Mouse (Mus musculus): ENCODE results near the gene Polm.
A peak's percentile ranks its signal among the peaks of the same experiment; 100 is the strongest.
"Not testable (repeated sequence)": the region's sequence is repeated elsewhere in the genome, so short reads cannot be mapped to it uniquely, and the experiment has no call there.

Polm gene

DNA sequence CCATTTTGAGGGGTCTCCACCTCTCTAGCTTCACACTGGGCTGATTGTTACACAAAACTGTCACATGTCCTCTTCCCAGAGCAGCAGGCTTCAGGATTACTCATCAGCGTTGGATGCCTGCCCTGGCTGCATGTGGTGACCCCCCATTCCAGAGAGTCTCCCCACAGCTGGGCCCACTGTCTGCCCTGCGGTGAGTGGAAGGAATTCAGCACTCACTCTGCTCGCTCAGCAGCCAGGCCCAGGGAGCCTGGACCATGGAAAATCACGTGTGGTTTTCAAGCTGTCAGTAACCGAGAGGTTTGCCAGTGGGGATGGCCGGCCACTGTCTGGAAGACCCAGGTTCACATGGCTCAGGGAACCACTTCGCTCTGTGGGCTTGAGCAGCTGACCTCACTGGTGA is 18.1 kb upstream of the Polm start:
- DNase-seq (ENCODE audit: low spot score in 2 of 2): no peak

- DNase-seq (ENCODE audit: low spot score in 2 of 2): no peak
These were observed 17.7 kb upstream of the Polm start for GRCm38 (mm10) chr11:5855481-5855880.

- DNase-seq (ENCODE audit: low spot score in 2 of 2): no peak
These were observed 14.5 kb upstream of the Polm start for GRCm38 (mm10) chr11:5852314-5852713.

- no peak for DNase-seq (ENCODE audit: low spot score in 2 of 2)
These were observed 13.4 kb upstream of the Polm start for GRCm38 (mm10) chr11:5851021-5851736.

GRCm38 (mm10) chr11:5850452-5850851 is 12.6 kb upstream of the Polm start:
- no peak for DNase-seq (ENCODE audit: low spot score in 2 of 2)

GRCm38 (mm10) chr11:5849316-5849715 is 11.5 kb upstream of the Polm start:
- no peak for DNase-seq (ENCODE audit: low spot score in 2 of 2)

GRCm38 (mm10) chr11:5848741-5849140 is 10.9 kb upstream of the Polm start:
- no peak for DNase-seq (ENCODE audit: low spot score in 2 of 2)

DNA sequence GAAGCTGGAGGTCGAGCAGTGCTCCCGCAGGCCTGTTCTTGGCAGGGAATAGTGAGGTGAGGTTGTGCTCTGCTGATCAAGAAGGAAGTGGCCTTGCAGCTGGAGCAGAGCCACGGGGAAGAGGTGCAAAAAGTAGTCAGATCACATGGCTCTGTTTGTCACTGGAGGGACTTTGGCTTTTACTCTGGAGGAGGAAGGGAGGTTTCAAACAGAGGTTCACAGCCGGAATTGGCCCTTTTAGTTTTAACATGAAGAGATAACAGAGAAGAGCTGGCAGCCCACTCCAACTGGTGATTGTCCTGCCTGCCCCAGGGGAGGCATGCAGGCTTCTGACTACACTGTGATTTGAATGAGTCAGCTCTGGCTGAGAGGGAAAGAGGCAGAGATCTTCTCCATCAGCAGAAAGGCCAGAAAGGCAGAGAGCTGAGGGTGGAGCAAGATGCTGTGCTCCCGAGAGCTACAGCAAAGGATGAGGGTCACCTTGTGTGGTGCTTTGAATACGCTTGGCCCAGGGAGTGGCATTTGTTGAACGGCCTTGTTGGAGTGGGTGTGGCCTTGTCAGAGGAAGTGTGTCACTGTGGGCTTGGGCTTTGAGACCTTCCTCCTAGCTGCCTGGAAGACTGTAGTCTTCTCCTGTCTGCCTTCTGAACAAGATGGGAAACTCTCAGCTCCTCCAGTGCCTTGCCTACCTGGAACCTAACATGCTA is 9.0 kb upstream of the Polm start:
- DNase-seq (ENCODE audit: low spot score in 2 of 2): peak; percentile 40 to 56

DNA sequence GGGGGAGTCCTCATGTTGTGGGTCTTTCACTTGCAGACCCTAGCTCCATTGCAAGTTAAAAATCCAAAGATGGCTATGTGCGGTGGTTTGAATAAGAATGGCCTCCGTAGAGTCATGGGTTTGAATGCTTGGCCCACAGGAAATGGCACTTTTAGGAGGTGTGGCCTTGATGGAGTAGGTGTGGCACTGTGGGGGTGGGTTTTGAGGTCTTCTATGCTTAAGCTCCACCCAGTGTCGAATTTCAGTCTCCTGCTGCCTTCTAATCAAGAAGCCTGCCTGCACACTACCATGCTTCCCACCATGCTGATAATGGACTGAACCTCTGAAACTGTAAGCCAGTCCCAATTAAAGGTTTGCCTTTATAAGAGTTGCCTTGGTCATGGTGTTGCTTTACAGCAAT is 5.3 kb upstream of the Polm start:
- no peak for DNase-seq (ENCODE audit: low spot score in 2 of 2)

GRCm38 (mm10) chr11:5841751-5842150 is 3.9 kb upstream of the Polm start:
- no peak for DNase-seq (ENCODE audit: low spot score in 2 of 2)

DNA sequence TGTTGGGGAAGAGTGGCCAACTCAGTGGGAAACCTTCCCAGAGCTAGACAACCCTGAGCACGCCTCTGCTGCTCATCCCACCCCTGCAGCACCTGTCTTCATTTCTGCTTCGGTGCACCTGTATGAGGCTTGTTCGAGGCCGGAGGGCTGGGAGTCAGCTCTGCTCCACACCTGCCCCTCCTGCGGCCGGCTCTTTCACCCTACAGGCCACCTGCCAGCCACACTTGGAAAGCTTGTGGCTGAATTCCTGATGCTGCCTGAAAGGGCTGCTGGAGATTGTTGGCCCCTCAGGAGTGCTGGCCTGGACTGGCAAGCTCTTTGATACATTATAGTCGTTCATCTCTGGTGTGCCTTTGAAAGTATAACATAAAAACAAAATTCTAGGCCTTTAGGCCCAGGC is 2.5 kb upstream of the Polm start:
- DNase-seq (ENCODE audit: low spot score in 2 of 2): no peak

DNA sequence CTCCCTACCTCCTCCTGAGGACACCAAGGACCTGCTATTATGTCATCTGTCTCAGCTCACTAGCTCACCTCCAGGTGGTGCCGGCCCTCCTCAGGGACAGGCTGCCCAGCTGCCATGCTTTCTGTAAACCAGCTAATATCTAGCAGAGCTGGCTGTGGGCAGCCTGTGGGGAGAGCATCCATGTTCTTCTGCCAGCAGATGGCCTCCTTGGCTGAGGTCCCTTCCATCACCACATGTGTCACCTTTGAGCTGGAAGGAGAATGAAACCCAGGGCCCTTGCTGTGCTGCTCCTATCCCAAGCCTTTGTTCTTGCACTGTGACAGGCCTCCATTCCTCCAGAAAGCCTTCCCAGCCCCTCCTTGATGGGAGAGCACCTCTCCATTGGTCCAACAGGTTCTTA is 1.7 kb downstream of the Polm start:
- no peak for DNase-seq (ENCODE audit: low spot score in 2 of 2)

DNA sequence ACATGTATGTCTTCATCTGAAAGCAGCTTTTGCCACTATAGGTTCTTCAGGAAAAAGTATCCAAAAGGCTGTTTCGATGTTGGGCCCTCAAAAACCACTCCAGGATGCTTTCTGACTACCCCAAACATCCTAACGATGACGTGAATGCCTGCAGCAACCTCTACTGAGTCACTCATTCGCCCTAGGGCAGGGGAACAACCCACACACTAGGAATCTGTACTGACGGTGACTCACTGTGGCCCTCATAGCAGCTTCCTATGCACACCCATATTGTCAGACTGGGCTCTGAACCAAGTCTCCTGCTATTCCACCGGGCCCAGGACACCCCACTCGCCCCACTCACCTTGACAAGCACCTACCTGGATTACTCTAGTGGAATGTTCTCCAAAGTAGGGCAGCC is 2.8 kb downstream of the Polm start:
- DNase-seq (ENCODE audit: low spot score in 2 of 2): no peak

- no peak for DNase-seq (ENCODE audit: low spot score in 2 of 2)
These were observed 3.3 kb downstream of the Polm start for GRCm38 (mm10) chr11:5834506-5834905.

GRCm38 (mm10) chr11:5829327-5829726 is 8.5 kb downstream of the Polm start:
- DNase-seq (ENCODE audit: low spot score in 2 of 2): no peak

GRCm38 (mm10) chr11:5828509-5829191 is 9.2 kb downstream of the Polm start:
- no peak for DNase-seq (ENCODE audit: low spot score in 2 of 2)

DNA sequence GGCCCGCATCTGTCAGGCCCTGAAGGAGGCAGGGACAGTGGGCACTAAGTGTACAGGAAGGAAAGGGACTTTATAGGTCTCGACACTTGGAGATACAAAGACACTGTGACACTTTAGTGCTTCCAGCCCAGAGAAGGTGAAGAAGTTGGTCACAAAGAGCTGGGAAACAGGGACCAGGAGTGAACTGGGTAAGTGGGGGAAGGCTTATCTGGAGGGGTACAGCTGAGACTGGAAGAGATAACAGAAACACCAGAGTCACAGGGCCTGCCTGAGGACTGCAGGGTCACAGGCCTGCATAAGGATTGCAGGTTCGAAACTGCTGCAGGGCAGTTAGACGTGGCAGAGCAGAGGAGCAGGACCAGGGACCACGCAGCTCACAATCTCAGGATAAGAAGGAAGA is 9.9 kb downstream of the Polm start:
- no peak for DNase-seq (ENCODE audit: low spot score in 2 of 2)

DNA sequence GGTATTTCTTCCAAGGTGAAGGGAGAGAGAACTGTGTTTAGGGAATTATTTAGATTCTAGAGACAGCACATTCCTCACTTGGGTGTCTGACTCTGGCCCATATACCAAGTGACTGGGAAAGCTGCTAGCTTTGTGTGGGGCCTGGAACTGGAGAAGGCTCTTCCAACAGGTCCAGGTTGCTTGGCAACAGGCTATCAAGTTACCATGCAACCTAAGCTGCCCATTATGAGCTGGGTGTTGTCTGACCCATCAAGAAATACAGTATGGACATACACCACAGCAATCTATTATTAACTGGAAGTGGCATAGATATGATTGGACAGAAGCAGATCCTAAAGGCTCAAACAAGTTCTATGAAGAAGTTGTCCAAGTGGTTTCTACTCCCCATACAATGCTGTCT is 12.4 kb downstream of the Polm start:
- no peak for DNase-seq (ENCODE audit: low spot score in 2 of 2)

- no peak for DNase-seq (ENCODE audit: low spot score in 2 of 2)
These were observed 18.6 kb downstream of the Polm start for GRCm38 (mm10) chr11:5819223-5819622.

DNA sequence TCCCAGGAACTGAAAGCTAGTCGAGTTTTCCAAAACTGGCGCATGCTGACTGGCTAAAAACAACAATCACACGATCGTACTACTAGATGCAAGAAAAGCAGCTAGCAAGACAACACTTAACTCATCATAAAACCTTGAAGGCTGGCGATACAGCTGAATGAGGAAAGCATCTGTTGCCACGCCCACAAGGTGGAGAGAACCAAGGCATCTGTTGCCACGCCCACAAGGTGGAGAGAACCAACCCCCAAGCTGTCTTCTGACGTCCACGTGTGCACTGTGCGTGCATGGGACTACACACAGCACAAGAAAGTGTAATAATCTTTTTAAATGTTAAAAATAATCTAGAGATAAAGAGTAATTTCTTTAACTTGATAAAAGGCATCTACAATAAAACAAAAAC is 24.4 kb downstream of the Polm start:
- DNase-seq (ENCODE audit: low spot score in 2 of 2): no peak

- DNase-seq (ENCODE audit: low spot score in 2 of 2): not testable (repeated sequence)
These were observed 28.3 kb downstream of the Polm start for GRCm38 (mm10) chr11:5809487-5809886.

DNA sequence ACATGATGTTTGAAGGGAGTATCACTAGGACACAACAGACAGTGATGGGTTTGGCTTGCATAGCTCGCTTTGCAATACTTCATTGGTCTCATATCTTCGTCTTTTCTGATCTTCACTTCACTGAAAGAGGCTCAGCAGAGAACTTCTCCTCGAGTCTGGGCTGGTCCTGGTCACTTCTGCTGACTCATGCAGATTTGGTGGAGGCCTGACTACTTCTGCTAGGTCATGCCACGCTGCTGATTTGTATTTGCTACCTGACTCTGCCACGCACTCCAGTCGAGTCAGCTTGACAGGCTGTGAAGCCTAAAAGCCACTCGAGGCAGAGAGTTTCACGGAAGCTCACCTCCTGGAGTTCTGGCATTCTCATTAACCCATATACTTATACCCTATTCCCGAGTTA is 29.9 kb downstream of the Polm start:
- no peak for DNase-seq (ENCODE audit: low spot score in 2 of 2)

DNA sequence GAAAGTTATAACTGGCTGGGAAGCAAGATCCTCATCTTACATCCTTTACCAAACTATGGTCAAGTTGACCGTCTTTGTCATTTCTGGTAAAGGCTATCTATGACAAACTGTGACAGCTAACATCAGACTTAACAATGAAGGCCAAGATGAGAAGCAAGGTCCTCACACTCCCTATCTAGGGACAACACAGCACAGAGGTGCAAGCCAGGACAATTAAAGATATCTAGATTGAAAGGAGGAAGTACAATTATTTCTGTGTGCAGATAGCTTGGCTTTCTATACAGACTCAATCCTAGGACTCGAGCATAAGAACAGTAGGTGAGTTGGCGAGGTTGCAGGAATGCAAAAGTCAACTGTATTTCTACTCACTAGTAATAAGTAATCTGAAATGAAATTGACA is 32.1 kb downstream of the Polm start:
- DNase-seq (ENCODE audit: low spot score in 2 of 2): no peak

Measured in urinary bladder, postnatal 36 days (tissue).